Mouse (Mus musculus): Measurements from ENCODE around the gene Slc23a4.

- TF ChIP-seq CTCF (IDR thresholded peaks at IDR 0.05; ENCODE audit: insufficient read depth, low read depth, low read length) (no peak), POLR2A (IDR thresholded peaks at IDR 0.05; ENCODE audit: insufficient read depth, low read depth, low read length) (no peak)
These were observed 36.7 kb downstream of the Slc23a4 start for GRCm38 (mm10) chr6:34951518-34951917.

Measured in olfactory bulb, adult 2 months (tissue).